ENCODE assay signal across 1 mouse cellular context in genomic region chr11:119602763-119603526, GRCm38 (mm10).
TF ChIP-seq lines count a peak whose summit lies in the region.

Gene Rptor (plus strand): TSS chr11:119602905.

TF ChIP-seq in CH12.LX, 34 proteins besides CTCF, POLR2A, EP300 and RAD21 (continued from another document):
- TF ChIP-seq JUN (IDR thresholded peaks at IDR 0.05; ENCODE audit: insufficient read depth, low read depth, low read length) (no peak), MEF2A (IDR thresholded peaks at IDR 0.05; ENCODE audit: borderline replicate concordance, low read depth, low read length) (peak; percentile 81), POLR2AphosphoS2 (IDR thresholded peaks at IDR 0.05; ENCODE audit: low read depth, low read length) (peak; percentile 27; the same call in 1 of the 2 replicates), ZKSCAN1 (IDR thresholded peaks at IDR 0.05; ENCODE audit: borderline replicate concordance, low read depth, low read length) (no peak), IRF4 (IDR thresholded peaks at IDR 0.05; ENCODE audit: low read depth, low read length) (no peak), SIN3A (IDR thresholded peaks at IDR 0.05; ENCODE audit: low read length) (peak; percentile 96), BHLHE40 (IDR thresholded peaks at IDR 0.05; ENCODE audit: low read depth, low read length) (no peak), ZMIZ1 (IDR thresholded peaks at IDR 0.05; ENCODE audit: low read depth, low read length) (no peak; the same call in 1 of the 2 replicates), SMC3 (IDR thresholded peaks at IDR 0.05; ENCODE audit: low read depth, low read length) (no peak), MAX (IDR thresholded peaks at IDR 0.05; ENCODE audit: low read length) (peak; percentile 65; the same call in 1 of the 2 replicates), ELF1 (IDR thresholded peaks at IDR 0.05; ENCODE audit: low read depth, low read length) (peak; percentile 80), MXI1 (IDR thresholded peaks at IDR 0.05; ENCODE audit: low read depth, low read length) (peak; percentile 87)
TF ChIP-seq in CH12.LX: peak in this region for 15.
